Mouse (Mus musculus) inflammation-experienced regulatory T-cells, adult 6 months (primary cell): ENCODE measurements around the gene Pced1a. TPM values are rescaled to one million over a fixed set of nuclear protein-coding genes. Genes with fewer than 3 reads are reported as not detected.

Experiments used
- ATAC-seq: one replicate; pipeline ENCODE4 v1.8.0; 2017
- polyA plus RNA-seq, 3 experiments: library from polyadenylated mRNA; unstranded; fragments of 100-300 nt; shearing (Covaris generic); gene quantifications; one replicate each; pipeline ENCODE4 v1.2.1; 2017

Pced1a gene
- polyA plus RNA-seq = 10 to 100 TPM; 11.9 to 14.9 (median 12.0) TPM

DNA sequence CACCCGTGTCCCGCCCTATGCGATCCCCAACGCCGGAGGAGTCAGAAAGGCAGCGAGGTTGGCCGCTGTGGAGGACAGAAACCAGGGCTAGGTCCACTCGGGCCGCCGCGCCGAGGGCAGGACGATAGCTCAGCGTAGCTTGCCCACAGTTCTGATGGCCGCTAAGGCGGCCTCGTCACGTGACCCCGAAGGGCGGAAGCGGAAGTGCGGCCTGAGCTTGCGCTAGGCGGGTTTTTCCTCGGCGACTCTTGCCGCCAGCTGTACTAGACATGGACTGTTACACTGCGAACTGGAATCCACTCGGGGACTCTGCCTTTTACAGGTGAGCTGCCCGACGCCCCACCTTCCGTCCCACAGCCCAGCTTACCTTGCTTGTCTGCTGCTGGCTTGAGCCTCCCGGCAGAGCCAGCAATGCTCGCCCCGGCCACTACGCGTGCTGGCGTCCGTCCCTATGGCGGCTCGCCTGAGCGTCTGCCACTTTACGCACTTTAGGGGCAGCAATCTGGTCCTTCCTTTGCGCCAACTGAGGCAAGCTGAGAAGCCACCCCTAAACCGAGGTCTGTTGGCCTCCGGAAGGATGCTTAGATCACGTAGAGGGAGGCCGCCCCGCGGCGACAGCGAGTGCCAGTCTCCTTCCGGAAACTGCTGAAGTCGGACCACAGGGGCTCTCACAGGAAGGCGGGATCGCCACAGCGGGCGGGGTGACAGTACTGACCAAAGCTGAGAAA is at the start of gene Pced1a, which contains the start of gene Vps16:
Pced1a (minus strand) TSS at position 576 of the 728 bp plus-strand sequence.
Vps16 (plus strand) TSS at position 214 of the 728 bp plus-strand sequence.
- ATAC-seq = peak; percentile 93

DNA sequence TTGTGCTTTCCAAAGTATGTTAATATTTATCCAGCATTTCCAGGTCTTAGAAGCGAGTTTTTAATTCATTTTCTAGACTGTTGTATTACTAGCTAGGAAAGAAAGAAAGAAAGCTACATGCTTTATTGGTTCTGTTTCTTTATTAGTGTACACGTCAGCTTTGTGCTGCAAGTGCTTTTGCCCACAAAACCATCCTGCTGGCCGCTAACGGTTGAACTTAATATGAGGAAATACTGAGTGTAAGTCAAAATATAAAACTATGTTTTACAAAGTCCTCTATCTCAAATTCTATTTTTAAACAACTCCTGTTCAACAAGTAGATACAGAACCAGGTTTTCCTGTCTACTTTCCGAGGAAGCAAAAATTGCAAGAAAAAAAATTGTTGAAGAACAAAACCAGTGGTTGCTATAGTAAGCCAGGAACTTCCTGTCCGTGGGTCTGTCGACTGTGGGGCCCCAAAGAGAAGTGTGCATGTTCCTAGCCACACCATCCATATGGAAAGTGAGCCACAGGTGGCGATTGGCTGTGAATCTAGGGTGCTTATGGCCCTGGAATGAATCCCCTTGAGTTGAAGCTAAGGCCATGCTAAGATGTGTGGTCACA is 48.5 kb upstream of the Pced1a start:
- no peak for ATAC-seq

DNA sequence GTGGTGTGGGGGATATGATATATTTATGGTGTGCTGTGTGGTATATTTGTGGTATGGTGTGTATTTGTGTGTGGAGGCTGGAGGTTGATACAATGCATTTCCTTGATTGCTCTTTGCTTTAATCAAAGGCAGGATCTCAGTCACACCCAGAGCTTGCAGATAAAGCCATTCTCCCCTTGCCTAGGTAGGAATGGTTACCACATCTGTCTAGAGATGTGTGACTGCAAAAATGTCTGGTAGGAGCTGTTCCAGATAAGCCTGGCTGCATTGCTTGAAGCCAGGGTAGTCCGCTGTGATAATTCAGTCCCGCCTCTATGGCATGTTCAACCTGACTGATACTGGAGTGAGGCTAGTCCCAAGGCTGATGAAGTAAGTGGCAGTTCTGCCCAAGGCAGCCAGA is 45.4 kb upstream of the Pced1a start:
- ATAC-seq = no peak

DNA sequence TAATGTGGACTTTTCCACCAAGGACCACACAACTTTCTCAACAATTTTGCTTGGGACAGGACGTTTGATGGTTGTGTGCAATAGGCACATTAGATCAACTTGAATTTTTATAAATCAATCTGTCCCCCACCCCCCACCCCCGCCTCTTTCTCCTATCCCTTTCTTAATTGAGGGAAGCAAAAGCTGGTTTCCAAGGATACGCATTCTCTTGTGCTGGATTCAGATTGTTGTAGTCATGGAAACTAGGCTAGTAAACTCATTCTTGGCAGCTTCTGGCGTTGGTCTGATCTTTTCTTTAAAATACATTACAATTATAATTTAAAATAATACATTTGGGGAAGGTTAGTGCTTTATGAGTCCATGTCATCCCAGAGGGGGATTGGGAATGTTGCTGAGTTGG is 44.9 kb upstream of the Pced1a start:
- ATAC-seq = no peak

DNA sequence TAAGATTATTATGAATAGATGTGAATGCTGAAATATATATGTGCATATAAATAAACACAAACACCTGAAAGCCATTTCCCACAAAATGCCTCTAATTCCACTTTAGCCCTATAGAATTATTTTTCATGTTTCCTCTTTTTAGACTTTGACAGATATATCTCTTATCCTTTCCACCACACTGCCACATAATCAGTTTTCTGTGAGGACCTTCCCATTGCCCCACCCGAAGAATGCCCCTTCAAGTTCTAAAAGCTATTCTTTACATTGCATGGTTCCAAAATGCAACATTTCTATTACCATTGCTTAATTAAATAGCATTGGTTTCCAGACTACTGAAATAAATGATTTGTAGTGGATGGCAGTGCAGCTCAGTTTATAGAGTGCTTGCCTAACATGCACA is 41.9 kb upstream of the Pced1a start:
- no peak for ATAC-seq

DNA sequence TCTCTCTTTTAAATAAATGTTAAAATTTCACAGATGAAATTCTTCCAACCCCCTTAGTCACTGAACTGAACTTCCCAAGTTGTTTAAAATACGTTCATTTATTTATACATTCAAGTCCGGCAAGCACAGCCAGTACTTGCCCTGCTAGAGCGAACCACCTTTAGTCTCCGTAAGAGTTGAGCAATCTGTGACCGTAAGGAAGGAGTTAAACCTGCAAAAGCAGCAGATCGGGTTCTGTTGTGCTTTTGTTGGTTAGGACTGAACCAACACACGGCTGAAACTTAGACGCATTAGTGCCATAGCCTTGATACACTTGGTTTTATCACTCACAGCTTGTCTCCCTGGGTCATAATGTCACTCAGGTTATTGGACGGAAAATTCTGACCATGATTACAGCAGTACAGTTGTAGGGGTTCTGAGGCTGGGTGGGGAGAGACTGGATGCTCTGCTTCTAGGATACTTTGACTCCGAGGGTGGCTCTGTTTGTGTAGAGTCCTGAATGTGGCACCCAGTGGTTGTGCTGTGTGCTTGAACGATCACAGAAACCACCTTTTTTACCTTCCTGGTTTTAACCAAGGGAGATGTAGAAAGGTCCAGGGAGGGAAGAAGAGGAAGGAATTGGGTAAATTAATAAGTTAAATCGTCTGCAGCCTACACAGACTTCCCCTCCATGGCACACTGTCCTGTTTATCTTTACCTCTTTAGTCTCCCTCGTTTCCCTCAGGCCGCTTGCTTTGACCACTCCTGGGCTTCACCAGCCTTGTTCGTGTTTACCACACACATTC is 37.0 kb upstream of the Pced1a start:
- ATAC-seq = no peak

DNA sequence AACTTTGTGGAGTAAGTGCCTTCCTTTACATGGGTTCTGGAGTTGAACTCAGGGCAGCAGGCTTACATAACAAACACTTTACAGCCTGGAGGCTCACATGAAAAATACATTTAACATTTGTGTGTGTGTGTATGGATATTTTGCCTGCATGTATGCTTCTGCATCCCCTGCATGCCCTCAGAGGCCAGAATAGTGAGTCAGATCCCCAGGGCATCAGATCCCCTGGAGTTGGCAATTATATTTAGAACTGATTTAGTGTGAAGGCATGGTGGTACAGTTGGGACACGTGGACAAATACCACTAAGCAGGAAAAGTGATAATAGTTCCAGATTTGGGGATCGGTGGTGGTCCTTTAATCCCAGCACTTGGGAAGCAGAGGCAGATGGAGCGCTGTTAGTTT is 35.1 kb upstream of the Pced1a start:
- no peak for ATAC-seq

DNA sequence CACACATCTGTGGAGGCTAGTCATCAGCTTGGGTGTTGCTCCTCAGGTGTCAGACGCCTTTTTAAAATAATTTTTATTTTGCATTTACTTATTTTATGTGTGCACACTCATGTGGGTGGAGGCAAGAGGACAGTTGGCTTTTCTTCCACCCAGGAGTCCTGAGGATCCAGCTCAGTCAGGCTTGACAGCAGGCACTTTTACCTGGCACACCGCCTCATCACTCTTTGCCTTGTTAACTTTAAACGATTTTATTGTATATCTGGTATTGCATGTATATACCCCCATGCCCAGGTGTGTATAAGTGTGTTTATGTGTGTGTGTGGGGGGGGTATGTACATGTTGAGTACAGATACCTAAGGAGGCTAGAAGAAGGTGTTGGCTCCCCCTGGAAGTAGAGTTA is 33.4 kb upstream of the Pced1a start:
- no peak for ATAC-seq

DNA sequence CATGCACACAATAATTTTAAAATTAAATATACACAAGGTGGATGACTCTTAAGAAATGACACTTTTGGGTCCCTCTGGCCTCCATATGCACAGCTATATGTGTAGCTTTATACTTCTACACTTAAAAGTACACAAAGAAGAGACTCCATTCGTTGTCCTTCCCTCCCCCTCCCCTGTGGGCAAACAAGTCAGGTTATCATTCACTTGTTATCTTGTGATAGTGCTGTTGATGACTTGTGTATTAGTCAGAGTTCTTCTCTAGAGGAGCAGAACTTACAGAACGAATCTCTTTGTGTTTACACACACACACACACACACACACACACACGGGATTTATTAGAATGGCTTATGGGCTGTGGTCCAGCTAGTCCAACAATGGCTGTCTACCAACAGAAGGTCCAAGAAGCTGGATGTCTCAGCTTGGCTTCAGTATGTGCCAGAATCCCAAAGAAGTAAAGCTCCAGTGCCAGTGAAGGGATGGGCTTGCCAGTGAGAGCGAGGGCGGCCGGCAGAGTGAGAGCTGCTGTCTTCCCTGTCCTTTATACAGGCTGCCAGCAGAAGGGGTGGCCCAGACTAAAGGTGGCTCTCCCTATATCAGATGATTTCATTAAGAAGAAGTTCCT is 30.4 kb upstream of the Pced1a start:
- no peak for ATAC-seq

DNA sequence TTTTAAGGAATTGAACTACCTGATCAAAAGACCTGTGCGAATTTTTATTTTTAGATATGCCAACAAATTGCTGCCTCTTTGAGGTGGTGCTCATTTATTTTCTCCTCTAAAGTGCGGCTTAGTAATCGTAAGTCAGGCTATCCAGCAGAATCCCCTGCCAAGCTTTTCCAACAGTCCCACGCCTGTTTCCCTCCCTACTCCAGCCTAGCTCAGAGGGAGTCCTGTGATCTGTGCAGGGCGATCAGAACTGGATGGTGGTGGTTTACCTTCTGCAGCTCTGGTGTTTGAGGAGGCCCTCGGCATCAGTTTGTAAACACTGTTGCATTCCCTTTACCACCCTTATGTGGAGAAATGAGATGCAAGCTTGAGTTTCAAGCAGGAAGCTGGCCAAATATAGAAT is 28.9 kb upstream of the Pced1a start:
- no peak for ATAC-seq

DNA sequence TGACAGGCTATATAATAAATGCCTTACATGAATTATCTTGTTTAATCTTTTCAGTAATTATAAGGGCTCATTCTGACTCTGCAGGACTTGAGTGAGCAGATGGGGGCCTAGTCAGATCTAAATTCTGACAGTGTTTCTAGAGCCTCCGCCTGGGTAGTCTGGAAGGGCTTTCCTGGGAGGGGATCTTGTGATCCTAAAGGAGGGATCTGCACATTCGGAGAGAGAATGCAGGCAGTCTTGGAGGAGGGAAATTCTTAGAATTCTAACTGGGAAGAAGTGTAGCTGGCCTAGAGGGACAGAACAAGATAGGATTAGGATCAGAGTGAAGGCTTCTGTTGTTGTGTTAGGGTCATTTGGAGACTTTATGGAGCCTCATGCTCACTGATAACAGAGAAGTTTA is 27.8 kb upstream of the Pced1a start:
- ATAC-seq = no peak

DNA sequence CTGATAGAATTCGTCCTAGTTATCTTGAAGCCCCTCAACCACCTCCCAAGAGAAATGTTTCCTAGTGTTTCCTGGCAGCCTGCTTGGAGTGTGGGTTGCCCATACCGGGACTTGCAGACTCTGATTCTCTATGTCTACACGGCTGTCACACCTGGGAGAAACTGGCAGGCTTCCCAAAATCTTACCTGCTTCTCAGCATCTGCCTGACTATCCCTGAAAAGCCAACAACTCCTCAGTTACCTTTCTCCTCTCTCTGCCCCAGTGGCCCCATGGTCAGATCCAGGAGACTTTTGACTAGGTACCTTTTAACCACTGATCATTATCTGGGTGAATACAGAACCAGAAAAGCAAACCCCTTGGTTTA is 27.2 kb upstream of the Pced1a start:
- no peak for ATAC-seq

DNA sequence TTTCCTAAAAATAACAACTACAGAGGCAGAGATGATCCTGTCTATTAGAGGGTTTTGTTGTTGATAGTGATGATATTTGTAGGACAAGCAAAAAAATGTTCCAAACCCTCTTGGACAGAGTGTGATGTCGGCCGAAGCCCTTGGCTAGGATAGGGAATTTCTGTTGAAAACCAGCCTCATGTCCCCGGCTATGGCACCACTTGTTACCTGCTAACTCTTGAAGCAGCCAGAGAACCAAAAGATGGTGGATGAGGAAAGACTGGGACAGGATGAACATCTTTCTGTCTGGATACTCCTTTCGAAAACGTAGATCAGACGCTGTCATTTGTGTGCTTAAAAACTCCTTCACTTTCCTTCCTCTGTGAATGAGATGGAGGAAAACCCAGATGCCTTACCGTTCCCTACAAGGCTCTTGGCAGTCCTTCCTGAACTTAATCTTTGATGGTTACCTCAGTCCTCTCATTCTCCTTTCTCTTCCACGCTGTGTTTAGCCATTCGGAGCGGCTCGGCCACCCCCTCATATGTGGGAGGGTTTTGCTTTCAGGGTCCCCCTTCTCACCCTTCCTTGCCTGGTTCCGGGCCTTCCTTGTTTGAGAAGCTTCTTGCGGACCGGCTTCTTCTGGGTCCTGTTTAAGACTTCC is 26.7 kb upstream of the Pced1a start:
- ATAC-seq = no peak

DNA sequence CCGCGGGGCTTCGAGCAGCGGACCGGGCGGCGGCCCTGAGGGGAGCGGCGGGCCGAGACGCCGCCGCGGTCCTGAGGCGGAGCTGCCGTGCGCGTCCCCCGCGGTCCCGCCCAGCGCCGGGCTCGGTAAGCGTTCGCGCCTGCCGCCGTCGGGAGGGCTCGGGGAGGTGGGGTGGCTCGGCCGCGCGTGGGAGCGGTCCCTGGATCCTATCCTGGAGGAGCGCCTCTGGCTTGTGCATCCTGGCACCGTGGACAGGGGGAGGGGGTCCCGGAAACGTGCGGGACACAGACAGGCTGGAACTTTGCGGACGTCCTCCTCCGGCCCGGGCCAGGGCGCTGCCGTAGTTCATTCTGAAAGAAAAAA is 25.9 kb upstream of the Pced1a start:
- peak; percentile 69 for ATAC-seq

DNA sequence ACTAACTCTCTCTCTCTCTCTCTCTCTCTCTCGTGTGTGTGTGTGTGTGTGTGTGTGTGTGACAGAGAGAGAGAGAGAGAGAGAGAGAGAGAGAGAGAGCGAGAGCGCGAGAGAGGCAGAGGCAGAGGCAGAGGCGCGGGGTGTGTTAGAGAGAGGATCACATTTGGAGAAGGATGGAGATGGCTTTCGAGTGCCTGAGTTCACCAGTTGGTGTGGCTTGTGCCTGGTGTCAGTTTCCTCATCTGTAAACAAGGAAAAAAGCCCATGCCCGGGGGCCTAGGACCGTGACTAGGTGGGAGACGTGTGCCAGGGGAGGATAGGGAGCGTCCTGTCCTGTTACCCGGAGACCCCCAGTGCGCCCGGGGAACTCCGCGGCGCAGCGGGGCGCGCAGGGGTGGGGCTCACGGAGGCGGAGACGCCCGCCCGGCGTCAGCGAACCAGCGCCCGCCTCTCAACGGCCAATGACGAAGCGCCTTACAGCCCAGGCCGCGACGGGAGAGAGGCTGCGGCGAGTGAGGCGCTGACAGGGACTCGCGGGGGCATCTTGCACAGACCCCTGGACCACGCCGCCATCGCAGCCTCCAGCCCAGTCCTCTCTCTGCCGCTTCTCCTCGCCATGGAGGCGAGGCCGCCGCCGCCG is 25.4 kb upstream of the Pced1a start, which contains the start of gene Ptpra:
Ptpra (plus strand) TSS at position 485 of the 640 bp plus-strand sequence.
- ATAC-seq = peak; percentile 93

DNA sequence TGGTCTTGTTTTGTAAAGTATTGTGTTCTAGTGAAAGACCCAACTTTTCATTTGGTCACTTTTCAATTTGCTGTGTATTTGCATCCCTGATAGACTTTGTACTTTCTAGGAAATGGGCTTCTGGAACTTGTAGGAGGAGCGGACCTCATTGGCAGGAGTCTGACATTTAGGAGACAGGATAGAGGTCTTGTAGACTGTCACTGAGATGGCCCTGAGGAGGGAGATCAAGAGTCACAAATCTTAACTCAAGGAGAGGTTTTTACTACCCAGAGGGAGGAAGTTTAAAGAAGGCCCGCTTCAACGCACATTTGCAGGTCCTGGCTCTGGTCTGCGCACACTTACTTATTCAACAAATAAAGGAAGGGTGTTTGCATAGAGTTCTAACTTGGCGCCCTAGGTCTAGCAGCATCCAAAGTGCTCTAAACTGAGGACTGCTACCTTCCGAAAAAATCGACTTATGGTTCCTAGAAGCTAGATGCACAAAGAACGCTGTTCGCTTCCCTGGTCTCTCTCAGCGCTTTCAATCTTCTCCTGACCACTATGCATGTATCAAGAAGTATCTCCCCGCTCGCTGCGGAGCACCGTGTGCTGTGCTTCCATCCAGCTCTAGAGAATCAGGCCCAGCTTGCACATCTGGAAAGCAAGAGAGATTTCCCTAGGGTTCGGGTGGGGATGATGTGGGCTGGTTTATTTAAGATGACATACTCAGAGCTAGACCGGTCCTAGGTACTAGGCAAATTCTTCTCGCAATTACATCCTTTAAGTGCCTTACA is 24.7 kb upstream of the Pced1a start:
- no peak for ATAC-seq

DNA sequence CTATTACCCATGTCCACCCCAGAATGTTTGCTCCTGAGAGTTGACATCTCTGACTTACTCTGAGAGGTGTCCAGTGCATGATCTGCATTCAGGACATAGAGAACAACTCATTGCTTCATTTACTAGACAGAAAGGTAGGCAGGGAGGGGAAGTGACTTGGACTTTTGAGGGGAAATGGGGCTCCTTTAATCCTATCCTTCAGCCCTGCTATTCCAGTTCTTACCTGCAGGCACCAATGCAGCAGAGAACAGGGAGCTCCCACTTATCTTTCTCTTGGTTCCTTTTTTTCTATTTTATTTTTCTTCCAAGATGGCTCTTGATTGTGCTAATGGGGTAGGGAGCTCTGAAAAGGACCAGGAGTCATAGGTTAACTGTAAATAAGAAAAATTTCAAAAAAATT is 23.9 kb upstream of the Pced1a start:
- no peak for ATAC-seq

DNA sequence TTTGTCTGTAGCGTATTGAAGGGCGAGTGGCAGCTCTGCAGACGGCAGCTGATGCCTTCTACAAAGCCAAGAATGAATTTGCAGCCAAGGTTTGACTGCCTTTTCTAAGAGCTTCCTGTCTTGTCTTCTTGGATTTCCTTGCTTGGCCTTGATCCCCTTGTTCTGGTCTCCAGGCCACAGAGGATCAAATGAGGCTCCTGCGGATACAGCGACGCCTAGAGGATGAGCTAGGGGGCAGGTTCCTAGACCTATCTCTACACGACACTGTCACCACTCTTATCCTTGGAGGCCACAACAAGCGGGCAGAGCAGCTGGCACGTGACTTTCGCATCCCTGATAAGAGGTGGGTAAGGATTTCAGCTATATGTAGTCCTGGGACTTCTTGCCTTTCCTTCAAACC is 17.7 kb upstream of the Pced1a start:
- ATAC-seq = no peak

DNA sequence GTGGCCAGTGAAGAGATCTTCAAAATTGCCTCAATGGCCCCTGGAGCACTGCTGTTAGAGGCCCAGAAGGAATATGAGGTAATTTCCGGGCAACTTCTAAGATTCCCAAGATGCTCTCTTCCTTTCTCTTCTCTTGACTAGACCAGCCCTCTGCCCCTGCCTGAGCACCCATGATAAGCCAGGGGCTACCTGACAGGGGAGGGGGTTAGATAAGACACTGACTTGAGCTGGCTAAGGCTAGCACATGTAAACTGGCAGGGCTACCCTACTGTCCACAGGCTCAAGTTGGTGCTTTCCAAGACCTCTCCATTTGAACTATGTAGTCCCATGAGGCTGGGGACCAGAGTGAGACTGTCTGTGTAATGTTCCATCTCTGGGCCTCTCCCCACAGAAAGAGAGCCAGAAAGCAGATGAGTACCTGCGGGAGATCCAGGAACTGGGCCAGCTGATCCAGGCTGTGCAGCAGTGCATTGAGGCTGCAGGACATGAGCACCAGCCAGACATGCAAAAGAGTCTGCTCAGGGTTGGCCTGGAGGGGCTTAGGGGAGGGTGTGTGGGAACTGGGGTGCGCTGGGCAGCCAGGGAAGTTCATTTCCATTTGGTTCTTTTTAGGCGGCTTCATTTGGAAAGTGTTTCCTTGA is 15.5 kb upstream of the Pced1a start:
- ATAC-seq = no peak

DNA sequence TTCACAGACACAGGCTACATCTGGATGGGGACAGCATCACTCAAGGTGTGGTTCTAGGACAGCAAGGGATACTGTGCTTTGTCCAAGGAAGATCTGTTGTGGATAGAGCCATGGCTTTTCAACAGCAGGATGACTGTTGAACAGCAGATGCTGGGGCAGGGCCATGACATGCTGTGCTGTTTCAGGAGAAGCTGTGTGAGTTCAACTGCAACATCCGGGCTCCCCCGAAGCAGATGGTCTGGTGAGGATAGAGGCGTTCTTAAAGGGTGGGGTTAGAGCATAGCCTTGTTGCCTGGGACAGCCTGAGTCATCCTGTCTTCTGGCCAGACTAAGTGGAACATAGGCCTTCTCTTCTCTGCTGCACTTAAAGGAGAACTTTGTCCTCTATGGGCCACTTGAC is 14.4 kb upstream of the Pced1a start:
- ATAC-seq = no peak

DNA sequence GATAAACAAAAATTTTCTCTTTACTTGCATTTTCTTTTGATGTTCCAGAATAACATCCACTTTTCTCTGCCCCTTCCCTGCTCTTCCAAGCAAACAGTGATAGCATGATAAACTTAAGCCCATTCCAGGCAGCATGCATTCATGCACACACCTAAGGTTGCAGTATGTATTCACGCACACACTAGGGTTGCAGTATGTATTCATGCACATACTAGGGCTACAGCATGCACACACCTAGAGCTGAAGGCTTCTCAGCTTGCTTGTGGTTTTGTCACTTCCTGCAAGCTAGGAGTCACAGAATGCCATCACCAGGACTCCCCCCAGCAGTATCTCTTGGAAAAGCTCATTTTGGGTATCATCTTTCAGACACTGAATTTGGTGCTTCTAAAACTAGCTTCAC is 12.3 kb upstream of the Pced1a start:
- no peak for ATAC-seq
